Mouse (Mus musculus) embryonic fibroblast, embryonic 13.5 days (primary cell): ENCODE measurements around the gene Gm2a.

Source experiments
- CTCF ChIP-seq: IDR thresholded peaks from 2 replicates; pipeline ENCODE4 v1.5.1; 2011; ENCODE audit warnings: mild to moderate bottlenecking, control low read depth, low read length, moderate library complexity, borderline replicate concordance; ENCODE audit not compliant: insufficient read depth
- POLR2A ChIP-seq: IDR thresholded peaks from 2 replicates; pipeline ENCODE4 v1.6.1; 2011; ENCODE audit warnings: low read depth, mild to moderate bottlenecking, control low read depth, low read length, moderate library complexity

DNA sequence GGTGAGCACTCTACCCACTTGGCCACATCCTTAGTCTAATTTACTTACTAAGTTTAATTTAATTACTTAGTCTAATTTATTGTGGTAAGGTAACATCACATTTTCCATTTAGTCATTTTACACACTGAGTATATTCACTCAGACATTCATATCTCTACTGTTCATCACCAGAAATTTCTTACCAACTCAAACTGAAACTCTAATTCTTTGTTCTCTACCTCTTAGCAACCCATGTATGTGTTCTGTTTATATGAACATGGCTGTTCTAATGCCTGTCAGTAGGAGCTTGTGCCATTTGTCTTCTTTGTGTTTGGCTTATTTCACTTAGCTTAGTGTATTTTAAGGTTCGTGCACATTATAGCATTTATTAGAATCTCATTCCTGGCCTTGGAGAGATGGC, 34.0 kb downstream of the Gm2a start:
- TF ChIP-seq CTCF (no peak), POLR2A (no peak)
